Mouse (Mus musculus) induced T-regulatory cell, adult 2 months (primary cell): ENCODE data around the gene Esr1.

Experiments used
- DNase-seq: peaks from one replicate; pipeline ENCODE4 v3.0.0-alpha.2; 2012; ENCODE audit warnings: low read depth

Esr1 gene

GRCm38 (mm10) chr10:4983919-4984318 lies 372.5 kb downstream of the Esr1 start:
- no peak for DNase-seq

- DNase-seq = no peak
Observed at GRCm38 (mm10) chr10:4993802-4994201, 382.4 kb downstream of the Esr1 start.

GRCm38 (mm10) chr10:4996592-4996991 lies 385.2 kb downstream of the Esr1 start:
- no peak for DNase-seq

- no peak for DNase-seq
Observed at GRCm38 (mm10) chr10:5008795-5009366, 397.5 kb downstream of the Esr1 start.

- no peak for DNase-seq
Observed at GRCm38 (mm10) chr10:5012004-5012403, 400.6 kb downstream of the Esr1 start.

GRCm38 (mm10) chr10:5014976-5015375 lies 403.6 kb downstream of the Esr1 start:
- DNase-seq = no peak

- no peak for DNase-seq
Observed at GRCm38 (mm10) chr10:5017148-5017547, 405.8 kb downstream of the Esr1 start.

GRCm38 (mm10) chr10:5025906-5026305 lies 414.5 kb downstream of the Esr1 start:
- no peak for DNase-seq

GRCm38 (mm10) chr10:5027208-5027607 lies 415.8 kb downstream of the Esr1 start:
- DNase-seq = no peak

GRCm38 (mm10) chr10:5028301-5028700 lies 416.9 kb downstream of the Esr1 start:
- no peak for DNase-seq

- DNase-seq = no peak
Observed at GRCm38 (mm10) chr10:5029161-5029560, 417.8 kb downstream of the Esr1 start.

- no peak for DNase-seq
Observed at GRCm38 (mm10) chr10:5029883-5030282, 418.5 kb downstream of the Esr1 start.

GRCm38 (mm10) chr10:5032192-5033048 lies 421.0 kb downstream of the Esr1 start:
- DNase-seq = no peak

- DNase-seq = no peak
Observed at GRCm38 (mm10) chr10:5041254-5041653, 429.9 kb downstream of the Esr1 start.

GRCm38 (mm10) chr10:5044481-5044880 lies 433.1 kb downstream of the Esr1 start:
- no peak for DNase-seq

- DNase-seq = no peak
Observed at GRCm38 (mm10) chr10:5045213-5045612, 433.8 kb downstream of the Esr1 start.

- DNase-seq = no peak
Observed at GRCm38 (mm10) chr10:5045671-5046070, 434.3 kb downstream of the Esr1 start.
